Mouse (Mus musculus): ENCODE measurements around the gene Psmb4. TPM values are rescaled to one million over a fixed set of nuclear protein-coding genes. Genes with fewer than 3 reads are reported as not detected.
"Not testable (repeated sequence)": the region's sequence is repeated elsewhere in the genome, so short reads cannot be mapped to it uniquely, and the experiment has no call there.

Psmb4 gene
- total and polyA plus RNA-seq, 2 experiments from 2014 or later = 314 to 383 TPM

GRCm38 (mm10) chr3:94917816-94918361, 31.1 kb upstream of the Psmb4 start:
- Histone ChIP-seq H3K4me1 (ENCODE audit: insufficient read depth, low read length) (no peaks in the 10 kb centered on the region), H3K4me3 (ENCODE audit: low read length) (no peak overlapping the region), H3K4me2 (ENCODE audit: low read depth, low read length) (no peak overlapping the region), H3K36me3 (ENCODE audit: insufficient read depth, low read length) (no peaks in the 10 kb centered on the region), H3K9ac (replicated peaks; ENCODE audit: low read length) (no peak overlapping the region), H3K27me3 (ENCODE audit: insufficient read depth, low read length) (no peaks in the 10 kb centered on the region), H3K27ac (no peak overlapping the region), H3K9me3 (ENCODE audit: low read length) (no peaks in the 10 kb centered on the region)
- no peak for TF ChIP-seq CTCF (IDR thresholded peaks at IDR 0.05; ENCODE audit: low read depth)
- DNase-seq (ENCODE audit: low spot score) (no peak), ATAC-seq (peak; percentile 43; the same call in 1 of the 2 replicates)
- 49% methylated on average over 14 of the region's 14 CpGs for WGBS

DNA sequence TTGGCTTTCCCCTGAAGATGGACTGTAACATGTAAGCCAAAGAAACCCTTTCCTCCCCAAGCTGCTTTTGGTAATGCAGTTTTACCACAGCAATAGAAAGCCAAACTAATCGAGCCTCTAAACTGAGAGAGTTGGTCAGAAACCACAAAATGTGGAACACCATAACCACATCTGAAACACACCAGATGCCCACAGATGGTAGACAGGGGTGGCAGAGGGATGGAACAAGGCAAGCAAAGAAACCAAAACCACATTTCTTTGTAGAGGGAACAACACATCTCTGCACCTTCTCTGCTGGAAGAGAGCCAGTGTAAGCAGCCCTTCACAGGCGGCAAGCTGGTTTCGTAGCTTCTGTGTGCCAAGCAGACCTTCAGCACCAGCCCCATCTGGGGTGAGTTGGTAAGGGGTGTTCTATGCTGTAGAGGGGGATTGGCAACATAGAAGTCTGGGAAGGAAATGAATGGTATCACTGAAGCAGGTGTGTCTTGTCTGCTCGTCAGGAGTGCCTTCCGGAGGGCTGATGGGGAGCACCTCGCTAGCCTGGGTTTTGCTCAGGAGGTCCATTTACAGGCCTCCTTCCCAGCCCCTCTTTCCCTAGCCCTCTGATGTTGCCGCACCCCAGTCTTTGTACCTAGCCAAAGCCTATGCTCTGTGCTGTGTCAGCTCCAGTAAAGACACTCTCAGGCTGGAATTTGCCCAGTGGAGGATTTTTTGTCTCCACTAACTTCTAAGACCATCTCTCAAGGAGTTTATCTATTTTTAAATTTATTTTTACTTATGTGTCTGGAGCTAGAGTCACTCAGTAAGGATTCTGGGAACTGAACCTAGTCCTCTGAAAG, 29.4 kb upstream of the Psmb4 start:
- no peak overlapping the region for H3K9ac ChIP-seq (replicated peaks; ENCODE audit: low read length)
- no peak overlapping the region for H3K4me3 ChIP-seq (ENCODE audit: low read length)
- H3K36me3 ChIP-seq (ENCODE audit: insufficient read depth, low read length) = no peaks in the 10 kb centered on the region
- ATAC-seq = no peak
- no peaks in the 10 kb centered on the region for H3K27me3 ChIP-seq (ENCODE audit: insufficient read depth, low read length)
- DNase-seq (ENCODE audit: low spot score) = no peak
- no peaks in the 10 kb centered on the region for H3K9me3 ChIP-seq (ENCODE audit: low read length)
- 71% methylated on average over 7 of the region's 7 CpGs for WGBS
- no peak overlapping the region for H3K27ac ChIP-seq
- no peak for TF ChIP-seq CTCF (IDR thresholded peaks at IDR 0.05; ENCODE audit: low read depth)
- H3K4me1 ChIP-seq (ENCODE audit: insufficient read depth, low read length) = no peaks in the 10 kb centered on the region
- H3K4me2 ChIP-seq (ENCODE audit: low read depth, low read length) = no peak overlapping the region

DNA sequence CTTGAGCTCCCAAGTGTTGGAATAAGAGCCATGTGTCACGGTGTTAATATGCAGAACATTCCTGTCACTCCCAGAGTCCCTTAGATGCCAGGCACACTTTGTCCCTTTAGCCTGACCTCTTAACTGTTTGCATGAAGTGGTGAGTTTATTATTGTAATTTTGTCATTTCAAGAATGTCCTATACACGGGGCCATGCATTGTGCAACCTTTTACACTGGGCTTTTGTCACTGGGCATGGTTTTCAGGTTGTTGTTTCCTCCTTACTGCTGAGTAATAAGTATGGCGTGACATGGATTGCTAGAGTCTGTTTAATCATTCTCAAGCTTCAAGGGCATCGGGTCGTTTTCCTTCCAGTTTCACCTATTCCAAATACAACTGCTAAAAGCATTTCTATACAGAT, 27.0 kb upstream of the Psmb4 start:
- 62% methylated on average over 5 of the region's 5 CpGs for WGBS
- DNase-seq (ENCODE audit: low spot score) = no peak
- no peak overlapping the region for H3K9ac ChIP-seq (replicated peaks; ENCODE audit: low read length)
- H3K27me3 ChIP-seq (ENCODE audit: insufficient read depth, low read length) = no peaks in the 10 kb centered on the region
- ATAC-seq = no peak
- H3K9me3 ChIP-seq (ENCODE audit: low read length) = no peaks in the 10 kb centered on the region
- no peaks in the 10 kb centered on the region for H3K4me1 ChIP-seq (ENCODE audit: insufficient read depth, low read length)
- H3K4me3 ChIP-seq (ENCODE audit: low read length) = no peak overlapping the region
- H3K36me3 ChIP-seq (ENCODE audit: insufficient read depth, low read length) = no peaks in the 10 kb centered on the region
- H3K4me2 ChIP-seq (ENCODE audit: low read depth, low read length) = no peak overlapping the region
- TF ChIP-seq CTCF (IDR thresholded peaks at IDR 0.05; ENCODE audit: low read depth) = no peak
- H3K27ac ChIP-seq = no peak overlapping the region

- DNase-seq (ENCODE audit: low spot score) (no peak), ATAC-seq (no peak)
- Histone ChIP-seq H3K36me3 (ENCODE audit: insufficient read depth, low read length) (no peaks in the 10 kb centered on the region), H3K9me3 (ENCODE audit: low read length) (no peaks in the 10 kb centered on the region), H3K9ac (replicated peaks; ENCODE audit: low read length) (no peak overlapping the region), H3K27ac (no peak overlapping the region), H3K4me3 (ENCODE audit: low read length) (no peak overlapping the region), H3K4me2 (ENCODE audit: low read depth, low read length) (no peak overlapping the region), H3K27me3 (ENCODE audit: insufficient read depth, low read length) (no peaks in the 10 kb centered on the region), H3K4me1 (ENCODE audit: insufficient read depth, low read length) (no peaks in the 10 kb centered on the region)
- 66% methylated on average over 2 of the region's 2 CpGs for WGBS
- TF ChIP-seq CTCF (IDR thresholded peaks at IDR 0.05; ENCODE audit: low read depth) = no peak
These were observed 24.4 kb upstream of the Psmb4 start for GRCm38 (mm10) chr3:94911050-94911693.

DNA sequence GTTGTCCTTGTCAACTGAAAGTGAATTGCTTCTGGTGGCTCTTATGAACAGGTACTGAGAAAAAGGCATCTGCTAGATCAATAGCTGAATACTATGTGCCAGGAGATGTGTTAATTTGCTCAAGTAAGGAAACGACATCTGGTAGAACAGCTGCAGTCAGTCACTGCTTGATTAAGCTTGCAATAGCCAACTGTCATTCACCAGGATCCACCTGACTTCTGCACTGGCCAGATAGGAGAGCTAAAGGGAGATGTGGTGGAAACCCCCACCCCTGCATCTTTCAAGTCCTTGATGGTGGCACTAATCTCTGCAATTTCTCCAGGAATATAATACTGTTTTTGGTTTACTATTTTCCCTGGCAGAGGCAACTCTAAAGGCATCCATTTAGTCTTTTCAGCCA, 19.7 kb upstream of the Psmb4 start:
- no peak overlapping the region for H3K4me2 ChIP-seq (ENCODE audit: low read depth, low read length)
- WGBS = 36% methylated on average over 1 of the region's 1 CpGs
- DNase-seq (ENCODE audit: low spot score) = no peak

GRCm38 (mm10) chr3:94904759-94905158, 18.0 kb upstream of the Psmb4 start:
- H3K4me1 ChIP-seq (ENCODE audit: insufficient read depth, low read length); H3K4me2 ChIP-seq (ENCODE audit: low read depth, low read length); H3K27me3 ChIP-seq (ENCODE audit: insufficient read depth, low read length); H3K9ac ChIP-seq (replicated peaks; ENCODE audit: low read length); H3K36me3 ChIP-seq (ENCODE audit: insufficient read depth, low read length); H3K4me3 ChIP-seq (ENCODE audit: low read length); DNase-seq (ENCODE audit: low spot score); H3K9me3 ChIP-seq (ENCODE audit: low read length); H3K27ac ChIP-seq; ATAC-seq: not testable (repeated sequence)
- WGBS = 54% methylated on average over 3 of the region's 3 CpGs
- TF ChIP-seq CTCF (IDR thresholded peaks at IDR 0.05; ENCODE audit: low read depth) = 0 out of 2 replicates have a peak, but pooled peaks have one; percentile 2

More for the DNA sequence above, 19.7 kb upstream of the Psmb4 start:
- ATAC-seq = no peak
- Histone ChIP-seq H3K27ac (no peak overlapping the region), H3K9ac (replicated peaks; ENCODE audit: low read length) (no peak overlapping the region), H3K4me3 (ENCODE audit: low read length) (no peak overlapping the region), H3K9me3 (ENCODE audit: low read length) (no peaks in the 10 kb centered on the region), H3K4me1 (ENCODE audit: insufficient read depth, low read length) (no peaks in the 10 kb centered on the region), H3K27me3 (ENCODE audit: insufficient read depth, low read length) (no peaks in the 10 kb centered on the region), H3K36me3 (ENCODE audit: insufficient read depth, low read length) (no peaks in the 10 kb centered on the region)
- TF ChIP-seq CTCF (IDR thresholded peaks at IDR 0.05; ENCODE audit: low read depth) = no peak

Measured in hindbrain, postnatal 0 days (tissue).